Mouse (Mus musculus) thymus, adult 2 months (tissue): ENCODE results near the gene Fbxo30. TPM values are rescaled to one million over a fixed set of nuclear protein-coding genes. Genes with fewer than 3 reads are reported as not detected.
A peak's percentile ranks its signal among the peaks of the same experiment; 100 is the strongest.
"Not testable (repeated sequence)": the region's sequence is repeated elsewhere in the genome, so short reads cannot be mapped to it uniquely, and the experiment has no call there.

ENCODE experiments used
- DNase-seq: peaks from one replicate; pipeline ENCODE4 v3.0.0; 2021
- H3K27ac ChIP-seq: fragments of 200-500 bp; 2 replicates; pipeline ENCODE4 v1.5.1; 2012; ENCODE audit warnings: low read length, control low read depth; ENCODE audit not compliant: control insufficient read depth, insufficient read depth
- H3K27me3 ChIP-seq: fragments of 200-500 bp; 2 replicates; pipeline ENCODE4 v1.6.1; 2012; ENCODE audit warnings: mild to moderate bottlenecking, low read length, moderate library complexity, mixed read lengths; ENCODE audit not compliant: control insufficient read depth, insufficient read depth
- H3K36me3 ChIP-seq: fragments of 200-500 bp; 2 replicates; pipeline ENCODE4 v1.6.1; 2012; ENCODE audit warnings: mild to moderate bottlenecking, low read length, moderate library complexity; ENCODE audit not compliant: control insufficient read depth, insufficient read depth
- H3K4me1 ChIP-seq: fragments of 200-500 bp; replicated peaks from 2 replicates; pipeline ENCODE4 v1.6.1; 2012; ENCODE audit warnings: low read length; ENCODE audit not compliant: control insufficient read depth, insufficient read depth
- H3K4me3 ChIP-seq: fragments of 200-500 bp; 2 replicates; pipeline ENCODE4 v1.5.1; 2012; ENCODE audit warnings: mild to moderate bottlenecking, low read length, control low read depth, moderate library complexity; ENCODE audit not compliant: control insufficient read depth, insufficient read depth
- CTCF ChIP-seq: fragments of 200-500 bp; IDR thresholded peaks from 2 replicates; pipeline ENCODE4 v1.5.1; 2012; ENCODE audit warnings: mild to moderate bottlenecking, control low read depth, low read length, moderate library complexity, borderline replicate concordance; ENCODE audit not compliant: control insufficient read depth, poor library complexity, insufficient read depth; ENCODE audit errors: extremely low read depth
- POLR2A ChIP-seq: fragments of 200-500 bp; IDR thresholded peaks from 2 replicates; pipeline ENCODE4 v1.6.1; 2012; ENCODE audit warnings: mild to moderate bottlenecking, low read length, control low read depth, moderate library complexity; ENCODE audit not compliant: control insufficient read depth, poor library complexity, insufficient read depth; ENCODE audit errors: extremely low read depth
- WGBS: fragments of 180-500 bp; shearing (Covaris S2); methylation state at CpG from one replicate; pipeline ENCODE4 v1.1.7; 2018; 5-methylcytosine and 5-hydroxymethylcytosine counted together
- polyA plus RNA-seq: library from polyadenylated mRNA; depleted of rRNA; stranded (reverse); fragments of >200 nt; gene quantifications from 2 replicates; pipeline ENCODE4 v1.2.3, GENCODE M21; 2012

Gene Fbxo30
- polyA plus RNA-seq, 1 experiment: 1.3 TPM

GRCm38 (mm10) chr10:11260119-11260518, 21.0 kb upstream of the Fbxo30 start:
- H3K36me3 ChIP-seq: no peaks in the 10 kb centered on the region
- no peaks in the 10 kb centered on the region for H3K27me3 ChIP-seq
- no peak for DNase-seq
- TF ChIP-seq POLR2A (no peak), CTCF (no peak)
- no peaks in the 10 kb centered on the region for H3K4me1 ChIP-seq
- no peak overlapping the region for H3K27ac ChIP-seq
- H3K4me3 ChIP-seq: no peak overlapping the region

GRCm38 (mm10) chr10:11262292-11262691, 18.8 kb upstream of the Fbxo30 start:
- not testable (repeated sequence) for H3K27ac ChIP-seq
- WGBS: 89% methylated on average over 2 of the region's 2 CpGs

GRCm38 (mm10) chr10:11263795-11264194, 17.3 kb upstream of the Fbxo30 start:
- H3K36me3 ChIP-seq, H3K27ac ChIP-seq, DNase-seq, H3K4me3 ChIP-seq, H3K4me1 ChIP-seq, H3K27me3 ChIP-seq: not testable (repeated sequence)
- WGBS: 94% methylated on average over 2 of the region's 2 CpGs

More at GRCm38 (mm10) chr10:11262292-11262691, 18.8 kb upstream of the Fbxo30 start:
- H3K27me3 ChIP-seq, H3K4me3 ChIP-seq, H3K4me1 ChIP-seq, H3K36me3 ChIP-seq, DNase-seq: not testable (repeated sequence)

- no peak for TF ChIP-seq POLR2A
- TF ChIP-seq CTCF: no peak
- H3K36me3 ChIP-seq: no peaks in the 10 kb centered on the region
- H3K27ac ChIP-seq: no peak overlapping the region
- H3K4me1 ChIP-seq: no peaks in the 10 kb centered on the region
- H3K27me3 ChIP-seq: no peaks in the 10 kb centered on the region
- no peak for DNase-seq
- H3K4me3 ChIP-seq: no peak overlapping the region
These were observed 12.0 kb upstream of the Fbxo30 start for GRCm38 (mm10) chr10:11269165-11269564.

- Histone ChIP-seq H3K36me3 (no peaks in the 10 kb centered on the region), H3K4me1 (no peaks in the 10 kb centered on the region), H3K4me3 (no peak overlapping the region), H3K27me3 (no peaks in the 10 kb centered on the region), H3K27ac (no peak overlapping the region)
- 89% methylated on average over 1 of the region's 1 CpGs for WGBS
- no peak for TF ChIP-seq POLR2A
- no peak for TF ChIP-seq CTCF
- no peak for DNase-seq
These were observed 6.7 kb upstream of the Fbxo30 start for GRCm38 (mm10) chr10:11274431-11274830.

GRCm38 (mm10) chr10:11280235-11280577, 924 bp upstream of the Fbxo30 start:
- no peaks in the 10 kb centered on the region; the same call in 1 of the 2 replicates for H3K27me3 ChIP-seq
- H3K36me3 ChIP-seq: no peaks in the 10 kb centered on the region
- H3K4me1 ChIP-seq: no peaks in the 10 kb centered on the region; the same call in 1 of the 2 replicates
- no peak overlapping the region for H3K27ac ChIP-seq
- H3K4me3 ChIP-seq: peak overlapping the region; percentile 63
- no peak for DNase-seq
- 19% methylated on average over 6 of the region's 6 CpGs for WGBS
- no peak for TF ChIP-seq CTCF
- no peak for TF ChIP-seq POLR2A

- 2% methylated on average over 59 of the region's 68 CpGs for WGBS
- H3K27me3 ChIP-seq: no peaks in the 10 kb centered on the region; the same call in 1 of the 2 replicates
- peak; percentile 26 for DNase-seq
- TF ChIP-seq CTCF: no peak
- H3K4me1 ChIP-seq: no peaks in the 10 kb centered on the region; the same call in 1 of the 2 replicates
- H3K36me3 ChIP-seq: no peaks in the 10 kb centered on the region
- H3K27ac ChIP-seq: no peak overlapping the region
- peak overlapping the region; percentile 63 for H3K4me3 ChIP-seq
These were observed 572 bp downstream of the Fbxo30 start for GRCm38 (mm10) chr10:11281498-11282305.
